Mouse (Mus musculus): ENCODE data around the gene Ndufs1.

- TF ChIP-seq CTCF (IDR thresholded peaks at IDR 0.05; ENCODE audit: borderline replicate concordance, insufficient read depth, low read length) (peak; percentile 62), POLR2A (IDR thresholded peaks at IDR 0.05; ENCODE audit: low read depth, low read length) (no peak)
These were observed 4.4 kb upstream of the Ndufs1 start for GRCm38 (mm10) chr1:63181019-63181418.
